Mouse (Mus musculus) thymus, postnatal 10 days (tissue): ENCODE data around the gene Efcab3.

Experiments used
- DNase-seq, 2 experiments: peaks; one replicate each; pipeline ENCODE4 v3.0.0; 2021; ENCODE audit warnings: low spot score in 2 of 2

The Efcab3 gene

DNA sequence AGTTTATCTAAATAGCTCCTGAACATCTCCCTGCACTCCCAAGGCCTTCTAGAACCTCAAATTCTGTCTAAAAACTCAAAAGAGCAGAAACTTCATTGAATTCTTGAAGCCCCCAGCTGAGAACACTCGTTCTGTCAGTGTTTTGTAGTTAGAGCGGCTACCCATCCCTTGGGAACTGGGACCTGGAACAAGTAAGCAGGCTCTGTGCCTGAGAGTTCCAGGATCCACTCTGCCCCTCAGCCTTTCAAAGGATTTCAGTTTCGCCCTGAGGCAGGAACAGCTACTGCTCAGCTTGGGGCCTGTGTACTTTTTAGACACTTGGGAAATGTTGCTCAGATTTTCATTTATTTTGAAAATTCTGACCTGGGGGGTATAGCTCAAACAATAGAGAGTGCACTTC lies 83.2 kb downstream of the Efcab3 start, which contains the start of gene Gm10842:
Gene Gm10842 (plus strand): TSS at position 301 of the 400 bp plus-strand sequence.
- no peak for DNase-seq

DNA sequence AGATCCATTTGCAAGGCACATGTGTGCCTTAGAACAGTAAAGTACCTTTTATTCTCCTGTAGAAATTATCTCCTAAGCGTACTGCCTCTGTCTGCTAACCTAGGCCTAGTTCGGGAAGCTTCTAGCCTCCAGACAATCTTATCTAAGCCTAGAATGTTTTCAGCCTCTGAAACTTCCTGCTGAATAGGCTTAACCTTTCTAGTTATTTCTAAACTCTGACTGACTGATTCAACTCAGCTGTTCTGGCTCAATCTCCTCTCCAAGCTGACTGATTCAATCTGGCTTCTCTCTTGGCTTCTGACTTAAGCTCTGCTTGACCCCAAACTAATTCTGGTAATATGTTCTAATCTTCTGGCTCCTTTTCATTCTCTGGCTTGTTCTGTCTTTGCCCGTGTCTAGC lies 86.0 kb downstream of the Efcab3 start:
- DNase-seq, result no peak

DNA sequence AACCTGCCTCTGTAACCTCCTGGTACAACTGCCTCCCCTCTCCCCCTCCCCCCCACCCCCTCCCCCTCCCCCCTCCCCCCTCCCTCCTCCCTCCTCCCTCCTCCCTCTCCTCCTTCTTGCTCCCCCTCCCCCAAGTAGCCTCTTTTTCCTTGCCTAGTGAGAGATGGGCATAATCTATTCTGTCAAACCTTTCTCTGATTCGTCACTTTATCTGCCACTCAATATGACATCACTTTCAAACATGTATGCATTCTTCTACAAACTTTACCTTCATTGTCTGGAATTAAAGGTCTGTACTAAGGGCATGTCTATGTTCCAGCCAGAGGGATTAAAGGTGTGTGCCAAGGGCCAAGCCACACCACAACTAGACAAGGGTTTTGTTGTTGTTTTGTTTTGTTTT lies 86.4 kb downstream of the Efcab3 start:
- DNase-seq, result peak in 1 of 2 experiments; percentile 32

DNA sequence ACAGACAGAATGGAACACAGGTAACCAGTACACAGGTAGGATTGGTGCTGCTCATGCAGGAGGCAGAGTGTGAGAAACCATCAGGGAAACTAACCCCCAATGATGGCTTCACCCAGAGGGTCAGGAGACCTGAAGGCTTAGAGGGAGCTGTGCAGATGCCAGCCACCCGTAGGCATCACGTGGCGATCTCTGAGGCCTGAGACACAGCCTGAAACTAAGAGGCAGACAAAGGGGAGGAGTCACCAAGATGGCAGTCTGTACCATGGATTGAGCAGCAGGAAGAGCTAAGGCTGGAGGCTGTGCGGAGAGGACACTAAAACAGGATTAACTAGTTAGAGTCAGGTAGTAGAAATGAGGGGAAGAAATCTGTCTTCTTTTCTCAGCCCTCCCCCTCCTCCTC lies 87.3 kb downstream of the Efcab3 start:
- DNase-seq, result no peak

- DNase-seq, result peak; percentile 49 to 51
Observed at GRCm38 (mm10) chr11:105151226-105152016, 88.0 kb downstream of the Efcab3 start.

- no peak for DNase-seq
Observed at GRCm38 (mm10) chr11:105152017-105152300, 88.6 kb downstream of the Efcab3 start.

- no peak for DNase-seq
Observed at GRCm38 (mm10) chr11:105152357-105152899, 89.0 kb downstream of the Efcab3 start.

- no peak for DNase-seq
Observed at GRCm38 (mm10) chr11:105153068-105153833, 89.9 kb downstream of the Efcab3 start.

- no peak for DNase-seq
Observed at GRCm38 (mm10) chr11:105155915-105156314, 92.5 kb downstream of the Efcab3 start.

DNA sequence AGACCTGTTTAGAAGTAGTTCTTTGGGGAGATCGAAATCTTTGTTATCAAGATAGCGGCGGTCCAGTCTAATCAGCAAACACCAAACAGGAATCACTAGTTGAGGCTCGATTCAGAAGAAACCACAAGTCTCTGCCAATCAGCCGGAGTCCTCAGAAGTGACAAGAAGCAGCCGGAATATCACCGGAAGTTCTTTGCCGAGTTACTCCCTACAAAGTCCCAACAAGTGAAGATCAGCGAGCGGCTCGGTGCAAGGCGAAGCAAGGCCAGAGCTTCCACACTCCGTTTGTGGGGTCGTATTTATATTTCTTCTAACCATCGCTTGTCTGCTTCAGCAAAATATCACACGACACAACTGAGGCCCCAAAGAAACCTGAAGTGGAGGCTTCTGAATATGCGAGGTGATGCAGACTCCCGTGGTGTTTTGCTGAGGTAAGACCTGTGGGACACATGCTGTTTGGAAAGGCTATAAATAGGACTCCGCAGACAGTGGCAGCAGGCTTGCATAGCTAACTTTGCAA lies 93.4 kb downstream of the Efcab3 start:
- DNase-seq, result no peak

DNA sequence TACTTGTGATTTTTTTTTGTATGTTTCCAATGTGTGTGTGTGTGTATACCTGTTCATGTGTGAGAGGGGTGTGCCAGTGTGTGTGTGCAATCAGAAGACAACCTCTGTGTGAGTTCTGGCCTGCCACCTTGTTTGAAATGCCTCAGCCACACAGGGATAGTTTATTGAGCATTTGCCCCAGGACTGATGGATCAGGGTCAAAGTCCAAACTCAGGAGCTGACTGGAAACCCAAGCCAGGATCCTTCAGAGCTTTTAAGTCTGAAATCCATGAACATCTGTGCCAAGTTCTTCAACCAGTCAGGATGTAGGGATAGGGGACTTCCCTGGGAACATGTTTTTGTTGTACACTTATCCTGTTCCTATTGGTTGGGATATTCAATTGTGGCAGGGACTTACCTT lies 94.7 kb downstream of the Efcab3 start:
- DNase-seq, result no peak

DNA sequence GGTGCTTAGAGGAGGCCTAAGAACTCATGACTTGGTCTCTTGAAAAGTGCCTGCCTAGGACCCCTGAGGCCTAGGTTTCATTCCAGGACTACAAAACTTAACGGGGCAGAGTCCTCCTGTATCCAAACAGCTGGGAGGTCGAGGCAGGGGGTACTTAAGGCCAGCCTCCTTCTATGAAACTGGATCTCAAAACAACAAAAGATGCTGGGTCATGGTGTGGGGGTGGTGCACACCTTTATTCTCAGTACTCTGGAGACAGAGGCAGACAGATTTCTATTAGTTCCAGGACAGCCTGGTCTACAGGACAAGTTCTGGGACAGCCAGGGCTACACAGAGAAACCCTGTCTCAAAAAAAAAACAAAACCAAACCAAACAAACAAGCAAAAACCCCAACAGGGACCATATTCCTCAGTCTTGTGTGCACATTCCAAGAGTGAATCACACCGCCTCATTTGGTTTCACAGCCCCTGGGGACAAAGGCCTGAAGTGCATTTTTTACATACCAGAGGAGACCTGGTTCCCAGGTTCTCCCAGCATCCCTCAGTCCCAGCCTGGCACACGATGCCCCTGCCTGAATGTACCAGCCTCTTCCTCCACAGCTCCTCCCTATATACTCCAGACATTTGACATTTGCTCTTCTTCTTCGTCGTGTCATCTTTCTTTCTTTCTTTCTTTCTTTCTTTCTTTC lies 96.4 kb downstream of the Efcab3 start:
- DNase-seq, result no peak

DNA sequence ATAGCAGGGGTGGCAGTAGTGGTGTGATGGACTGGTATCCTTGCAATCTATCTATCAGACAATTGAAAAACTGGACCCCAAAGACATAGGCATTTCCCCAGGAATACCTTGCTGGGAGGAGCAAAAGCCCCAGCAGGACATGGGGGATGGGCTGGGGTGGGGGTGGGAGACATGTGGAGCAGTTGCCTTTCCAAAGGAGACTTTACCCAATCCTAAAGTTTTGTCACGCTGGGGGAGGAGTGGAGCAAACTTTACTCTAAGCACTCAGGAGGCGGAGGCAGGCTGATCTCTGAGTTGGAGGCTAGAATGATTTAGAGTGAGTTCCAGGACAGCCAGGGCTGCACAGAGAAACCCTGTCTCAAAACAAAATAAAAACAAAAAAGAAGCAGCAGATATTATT lies 98.0 kb downstream of the Efcab3 start:
- no peak for DNase-seq

DNA sequence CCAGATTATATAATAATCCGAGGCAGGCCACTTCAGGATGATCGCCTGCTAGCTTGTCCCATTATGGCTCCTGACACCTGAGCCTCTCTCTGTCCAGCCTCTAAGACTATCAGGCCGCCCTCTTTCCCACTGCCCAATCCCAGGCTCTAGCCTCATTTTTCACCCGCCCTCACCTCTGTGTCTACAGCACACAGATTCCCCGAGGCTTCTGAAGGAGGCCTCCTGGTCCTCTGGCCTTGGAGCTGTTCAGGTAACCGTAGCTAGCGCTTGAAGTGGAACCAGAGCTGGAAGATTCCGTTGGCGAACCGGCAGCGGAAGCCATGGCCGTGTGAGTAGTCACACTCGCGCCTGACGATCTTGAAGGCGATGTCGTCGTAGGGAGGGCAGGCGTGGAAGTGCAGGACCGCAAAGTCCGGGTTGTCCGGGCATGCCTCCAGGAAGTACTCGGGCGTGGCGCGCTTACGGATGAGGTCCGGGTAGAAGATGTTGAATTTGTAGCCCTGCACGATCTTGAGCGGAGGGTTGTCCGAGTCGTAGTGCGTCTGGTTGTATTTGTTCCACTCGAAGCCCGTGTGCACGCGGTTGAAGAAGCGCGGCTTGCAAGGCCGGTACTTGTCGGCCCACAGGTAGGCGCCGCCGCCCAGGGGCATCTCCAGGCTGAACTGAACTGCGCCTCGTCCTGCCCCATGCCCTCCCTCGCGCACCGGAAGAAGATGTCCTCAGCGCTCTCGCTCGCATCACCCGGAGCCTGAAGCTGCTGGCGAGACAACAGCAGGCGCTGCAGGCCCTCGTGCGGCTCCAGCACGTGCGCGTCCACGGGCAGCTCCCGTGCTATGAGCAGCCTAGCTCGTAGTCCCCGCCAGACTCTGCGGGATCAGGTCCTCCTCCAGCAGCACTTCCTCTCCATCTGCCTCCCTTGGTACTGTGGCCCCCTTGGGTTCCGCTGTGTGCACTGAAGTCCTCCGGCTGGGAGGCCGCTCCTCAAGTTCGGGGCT lies 101.4 kb downstream of the Efcab3 start:
- no peak for DNase-seq

- no peak for DNase-seq
Observed at GRCm38 (mm10) chr11:105166780-105167179, 103.4 kb downstream of the Efcab3 start.
